Mouse (Mus musculus) E14TG2a.4 (cell line): ENCODE results near the gene Hmgcl.

Source experiments
- CTCF ChIP-seq: conservative IDR thresholded peaks from 2 replicates; pipeline ENCODE4 v1.5.1; 2014; ENCODE audit warnings: low read length
- NANOG ChIP-seq: IDR thresholded peaks from 2 replicates; pipeline ENCODE4 v1.6.1; 2014; ENCODE audit warnings: borderline replicate concordance, low read length, mixed read lengths
- POU5F1 ChIP-seq: IDR thresholded peaks from 2 replicates; pipeline ENCODE4 v1.6.1; 2014; ENCODE audit warnings: low read length, borderline replicate concordance

- TF ChIP-seq CTCF (no peak), POU5F1 (no peak), NANOG (no peak)
These were observed 57.9 kb downstream of the Hmgcl start for GRCm38 (mm10) chr4:136004107-136004675.
